Mouse (Mus musculus) C2C12 (cell line): ENCODE measurements around the gene Marveld1.

Experiments used
- CEBPB ChIP-seq: IDR thresholded peaks from one replicate; pipeline ENCODE4 v1.6.1; 2011; ENCODE audit warnings: low read depth, mild to moderate bottlenecking, control low read depth, moderate library complexity
- CTCF ChIP-seq: IDR thresholded peaks from one replicate; pipeline ENCODE4 v1.5.1; 2011; ENCODE audit not compliant: control insufficient read depth, insufficient read depth, insufficient read length
- MAX ChIP-seq: IDR thresholded peaks from one replicate; pipeline ENCODE4 v1.6.1; 2011; ENCODE audit warnings: mild to moderate bottlenecking, control low read depth
- MYOD1 ChIP-seq: IDR thresholded peaks from one replicate; pipeline ENCODE4 v1.6.1; 2011; ENCODE audit warnings: low read depth; ENCODE audit not compliant: control insufficient read depth, insufficient read length
- USF1 ChIP-seq: IDR thresholded peaks from one replicate; pipeline ENCODE4 v1.6.1; 2011; ENCODE audit warnings: low read depth, mild to moderate bottlenecking, control low read depth, moderate library complexity

- no peak for TF ChIP-seq CTCF
- no peak for TF ChIP-seq USF1
- TF ChIP-seq MYOD1 = no peak
- TF ChIP-seq MAX = no peak
- TF ChIP-seq CEBPB = no peak
Observed at GRCm38 (mm10) chr19:42135070-42135469, 12.1 kb upstream of the Marveld1 start.
